8 mouse cellular contexts compared by ENCODE assay signal in genomic region chr3:79886357-79887091, GRCm38 (mm10). TPM values are rescaled to one million over a fixed set of nuclear protein-coding genes. Genes with fewer than 3 reads are reported as not detected.
A peak's percentile ranks its signal among the peaks of the same experiment; 100 is the strongest.
DNase-seq lines count a peak whose midpoint lies in the region; ATAC-seq and TF ChIP-seq lines count a peak whose summit lies in the region.

No protein-coding gene starts in this region.

- H3K9ac ChIP-seq in forebrain, embryonic 11.5 days (ENCODE audit: low read length): no peak overlapping the region
- 0 out of 2 replicates have a peak overlapping the region, but pooled peaks have one; percentile 4 for H3K9ac ChIP-seq in intestine, postnatal 0 days (ENCODE audit: low read depth, low read length)
- H3K9ac ChIP-seq in stomach, embryonic 16.5 days (ENCODE audit: low read length): peak overlapping the region; percentile 64

- no peak overlapping the region for H3K4me2 ChIP-seq in forebrain, embryonic 11.5 days (ENCODE audit: low read depth, low read length, severe bottlenecking)
- peak overlapping the region; percentile 70 for H3K4me2 ChIP-seq in intestine, postnatal 0 days (replicated peaks; ENCODE audit: low read depth)
- H3K4me2 ChIP-seq in stomach, embryonic 16.5 days (ENCODE audit: low read depth, low read length): peak overlapping the region; percentile 58

- no peak for ATAC-seq in forebrain, embryonic 11.5 days (replicated peaks; ENCODE audit: low FRiP score)
- peak; percentile 43 for ATAC-seq in intestine, postnatal 0 days
- ATAC-seq in stomach, embryonic 16.5 days (ENCODE audit: insufficient read depth, low FRiP score): peak; percentile 52

- TF ChIP-seq CTCF in intestine, postnatal 0 days (IDR thresholded peaks at IDR 0.05; ENCODE audit: low read depth): peak; percentile 68

- H3K4me3 ChIP-seq in forebrain, embryonic 10.5 days: no peak overlapping the region
- H3K4me3 ChIP-seq in forebrain, embryonic 11.5 days (ENCODE audit: low read depth, low read length): no peak overlapping the region
- H3K4me3 ChIP-seq in intestine, postnatal 0 days (ENCODE audit: low read depth, low read length): peak overlapping the region; percentile 35
- H3K4me3 ChIP-seq in stomach, embryonic 16.5 days (replicated peaks; ENCODE audit: low read length): peak overlapping the region; percentile 46

- no peaks in the 10 kb centered on the region for H3K9me3 ChIP-seq in forebrain, embryonic 10.5 days
- H3K9me3 ChIP-seq in forebrain, embryonic 11.5 days (ENCODE audit: control insufficient read depth, low read length): no peaks in the 10 kb centered on the region
- H3K9me3 ChIP-seq in intestine, postnatal 0 days (ENCODE audit: control insufficient read depth): no peaks in the 10 kb centered on the region
- H3K9me3 ChIP-seq in stomach, embryonic 16.5 days (replicated peaks; ENCODE audit: control insufficient read depth, low read length): no peaks in the 10 kb centered on the region

- H3K4me1 ChIP-seq in forebrain, embryonic 10.5 days: peaks cover 16% of the 10 kb centered on the region; the same call in 1 of the 2 replicates
- no peaks in the 10 kb centered on the region for H3K4me1 ChIP-seq in forebrain, embryonic 11.5 days (replicated peaks; ENCODE audit: control insufficient read depth, insufficient read depth, low read length)
- H3K4me1 ChIP-seq in intestine, postnatal 0 days (replicated peaks; ENCODE audit: control insufficient read depth, insufficient read depth, low read length): peaks cover 5% of the 10 kb centered on the region; the same call in 1 of the 2 replicates
- peaks cover 11% of the 10 kb centered on the region; the same call in 1 of the 2 replicates for H3K4me1 ChIP-seq in stomach, embryonic 16.5 days (ENCODE audit: control insufficient read depth, insufficient read depth, low read length)

- H3K27me3 ChIP-seq in forebrain, embryonic 10.5 days (ENCODE audit: poor library complexity, severe bottlenecking): no peaks in the 10 kb centered on the region
- no peaks in the 10 kb centered on the region for H3K27me3 ChIP-seq in forebrain, embryonic 11.5 days (ENCODE audit: control insufficient read depth, insufficient read depth, low read length)
- no peaks in the 10 kb centered on the region for H3K27me3 ChIP-seq in intestine, postnatal 0 days (replicated peaks; ENCODE audit: control insufficient read depth, insufficient read depth, low read length)
- H3K27me3 ChIP-seq in stomach, embryonic 16.5 days (ENCODE audit: control insufficient read depth, insufficient read depth, low read length): no peaks in the 10 kb centered on the region

- H3K27ac ChIP-seq in forebrain, embryonic 10.5 days: peak overlapping the region; percentile 35
- no peak overlapping the region for H3K27ac ChIP-seq in forebrain, embryonic 11.5 days (ENCODE audit: low read depth, low read length)
- H3K27ac ChIP-seq in intestine, postnatal 0 days (ENCODE audit: low read depth, low read length): no peak overlapping the region
- peak overlapping the region; percentile 80 for H3K27ac ChIP-seq in stomach, embryonic 16.5 days (ENCODE audit: low read length)

- 90% methylated on average over 23 of the region's 23 CpGs for WGBS in forebrain, embryonic 10.5 days
- WGBS in forebrain, embryonic 11.5 days: 90% methylated on average over 23 of the region's 23 CpGs
- 64% methylated on average over 23 of the region's 23 CpGs for WGBS in intestine, postnatal 0 days
- WGBS in stomach, embryonic 16.5 days: 56% methylated on average over 23 of the region's 23 CpGs

- DNase-seq in forebrain, embryonic 10.5 days (ENCODE audit: extremely low spot score, low spot score): no peak
- DNase-seq in forebrain, embryonic 11.5 days (ENCODE audit: low spot score): no peak
- peak; percentile 34 for DNase-seq in R1 (ENCODE audit: low read depth, low spot score)
- DNase-seq in heart, adult 11 months: peak; percentile 98
- DNase-seq in lung, postnatal 14 days: peak; percentile 67
- no peak for DNase-seq in layer of hippocampus, postnatal 36 days

- H3K36me3 ChIP-seq in forebrain, embryonic 10.5 days (replicated peaks): no peaks in the 10 kb centered on the region
- no peaks in the 10 kb centered on the region for H3K36me3 ChIP-seq in forebrain, embryonic 11.5 days (ENCODE audit: control insufficient read depth, insufficient read depth, low read length)
- H3K36me3 ChIP-seq in intestine, postnatal 0 days (ENCODE audit: control insufficient read depth, insufficient read depth): no peaks in the 10 kb centered on the region
- no peaks in the 10 kb centered on the region for H3K36me3 ChIP-seq in stomach, embryonic 16.5 days (ENCODE audit: control insufficient read depth, insufficient read depth, low read length)

RNA-seq across cellular contexts. Expression of gene Fam198b, which starts 2.2 kb away (rescaled TPM):
- 0.91 and 2.1 TPM in 2 replicates for polyA plus RNA-seq in forebrain, embryonic 10.5 days (2016; fragmentation: Nextera tagmentation; extraction: Ambion mirVana)
- 1.1 and 1.7 TPM in 2 replicates for polyA plus RNA-seq in forebrain, embryonic 11.5 days (2014; fragmentation: Nextera tagmentation; extraction: Ambion mirVana)
- 17.2 and 23.4 TPM in 2 replicates for polyA plus RNA-seq in intestine, postnatal 0 days (2015; fragmentation: Nextera tagmentation; extraction: Ambion mirVana)
- polyA plus RNA-seq in stomach, embryonic 16.5 days (2015; fragmentation: Nextera tagmentation; extraction: Ambion mirVana): 18.9 and 19.5 TPM in 2 replicates
- 1 to 10 TPM; 5.1 to 7.0 TPM for total RNA-seq in layer of hippocampus, postnatal 36 days (2021)

RNA-seq across cellular contexts. Expression of gene Tmem144, which starts 34.0 kb away (rescaled TPM):
- 3.7 and 4.1 TPM in 2 replicates for polyA plus RNA-seq in forebrain, embryonic 10.5 days (2016; fragmentation: Nextera tagmentation; extraction: Ambion mirVana)
- 3.5 and 4.2 TPM in 2 replicates for polyA plus RNA-seq in forebrain, embryonic 11.5 days (2014; fragmentation: Nextera tagmentation; extraction: Ambion mirVana)
- polyA plus RNA-seq in intestine, postnatal 0 days (2015; fragmentation: Nextera tagmentation; extraction: Ambion mirVana): 59.3 and 73.8 TPM in 2 replicates
- 3.8 and 4.4 TPM in 2 replicates for polyA plus RNA-seq in stomach, embryonic 16.5 days (2015; fragmentation: Nextera tagmentation; extraction: Ambion mirVana)
- 10 to 100 TPM; 15.7 to 16.5 TPM for total RNA-seq in layer of hippocampus, postnatal 36 days (2021)

Comparison
In these comparisons a context has a peak if more than half of its experiments do, and no peak if none do; other contexts are left out.
1. H3K27ac ChIP-seq: peak in forebrain, embryonic 10.5 days (single experiment) and stomach, embryonic 16.5 days (single experiment); none in forebrain, embryonic 11.5 days (single experiment) and intestine, postnatal 0 days (single experiment).
2. DNase-seq: peak in R1 (single experiment), heart, adult 11 months (single experiment) and lung, postnatal 14 days (single experiment); none in forebrain, embryonic 10.5 days (single experiment), forebrain, embryonic 11.5 days (single experiment) and layer of hippocampus, postnatal 36 days (0 of 2).
3. H3K4me3 ChIP-seq: peak in intestine, postnatal 0 days (single experiment) and stomach, embryonic 16.5 days (single experiment); none in forebrain, embryonic 10.5 days (single experiment) and forebrain, embryonic 11.5 days (single experiment).
4. RNA of gene Tmem144, which starts 34.0 kb away (polyA plus RNA-seq): 59.3 to 73.8 TPM in intestine, postnatal 0 days; 3.7 to 4.1 TPM in forebrain, embryonic 10.5 days, 3.8 to 4.4 TPM in stomach, embryonic 16.5 days and 3.5 to 4.2 TPM in forebrain, embryonic 11.5 days; every median in the first group is over 10 times any median in the second.